Mouse (Mus musculus) spleen, adult 2 months (tissue): ENCODE results near the gene Frs3. TPM values are rescaled to one million over a fixed set of nuclear protein-coding genes. Genes with fewer than 3 reads are reported as not detected.

ENCODE experiments used
- DNase-seq, 2 experiments: peaks; one replicate each; pipeline versions ENCODE4 v3.0.0 to v3.0.0-alpha.2; 2012 to 2021; ENCODE audit warnings: low spot score in 2 of 2, low read depth in 1 of 2
- H3K27ac ChIP-seq: fragments of 200-500 bp; 2 replicates; pipeline ENCODE4 v1.5.1; 2012; ENCODE audit warnings: low read length, inconsistent platforms; ENCODE audit not compliant: insufficient read depth
- H3K27me3 ChIP-seq: fragments of 200-500 bp; 2 replicates; pipeline ENCODE4 v1.6.1; 2012; ENCODE audit warnings: mild to moderate bottlenecking, moderate library complexity, low read length, inconsistent platforms; ENCODE audit not compliant: control insufficient read depth, insufficient read depth
- H3K36me3 ChIP-seq: fragments of 200-500 bp; 2 replicates; pipeline ENCODE4 v1.6.1; 2012; ENCODE audit warnings: mild to moderate bottlenecking, low read length, inconsistent platforms; ENCODE audit not compliant: control insufficient read depth, insufficient read depth
- H3K4me1 ChIP-seq: fragments of 200-500 bp; 2 replicates; pipeline ENCODE4 v1.6.1; 2011; ENCODE audit warnings: inconsistent platforms; ENCODE audit not compliant: control insufficient read depth, insufficient read depth, insufficient read length
- H3K4me3 ChIP-seq: fragments of 200-500 bp; 2 replicates; pipeline ENCODE4 v1.5.1; 2011; ENCODE audit warnings: mild to moderate bottlenecking, inconsistent platforms; ENCODE audit not compliant: insufficient read depth, insufficient read length; ENCODE audit errors: extremely low read depth
- CTCF ChIP-seq: fragments of 200-500 bp; IDR thresholded peaks from 2 replicates; pipeline ENCODE4 v1.5.1; 2011; ENCODE audit warnings: mild to moderate bottlenecking, inconsistent platforms; ENCODE audit not compliant: insufficient read depth, insufficient read length, insufficient replicate concordance; ENCODE audit errors: extremely low read depth
- POLR2A ChIP-seq: fragments of 200-500 bp; IDR thresholded peaks from 2 replicates; pipeline ENCODE4 v1.6.1; 2011; ENCODE audit warnings: low read depth, low read length, inconsistent platforms
- WGBS: fragments of 180-500 bp; shearing (Covaris S2); methylation state at CpG from one replicate; pipeline ENCODE4 v1.1.7; 2018; 5-methylcytosine and 5-hydroxymethylcytosine counted together
- polyA plus RNA-seq: library from polyadenylated mRNA; depleted of rRNA; stranded (reverse); fragments of >200 nt; gene quantifications from 2 replicates; pipeline ENCODE4 v1.2.3, GENCODE M21; 2012

The Frs3 gene
- polyA plus RNA-seq, 1 experiment: 4.7 TPM

DNA sequence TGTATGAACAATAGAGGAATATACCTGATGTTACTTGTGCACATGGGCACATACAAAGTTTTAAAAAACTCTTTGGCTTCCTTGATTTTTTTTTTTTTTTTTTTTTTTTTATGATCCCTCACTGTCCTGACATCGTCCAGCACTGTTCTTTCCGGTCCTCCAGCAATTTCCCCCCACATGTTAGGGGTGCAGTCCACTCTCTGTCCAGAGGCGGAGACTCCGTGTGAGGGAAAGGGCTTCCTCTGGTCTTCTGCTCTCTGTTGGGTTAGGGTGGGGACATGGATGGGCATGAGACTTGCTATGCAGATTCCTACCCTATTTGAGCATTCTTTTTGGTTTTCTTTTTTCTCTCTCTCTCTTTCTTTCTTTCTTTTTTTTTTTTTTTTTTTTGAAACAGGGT is 30.9 kb upstream of the Frs3 start:
- WGBS: 97% methylated on average over 4 of the region's 4 CpGs
- Histone ChIP-seq H3K4me1 (no peaks in the 10 kb centered on the region), H3K36me3 (no peaks in the 10 kb centered on the region), H3K27ac (no peak overlapping the region), H3K27me3 (no peaks in the 10 kb centered on the region), H3K4me3 (no peak overlapping the region)
- no peak for DNase-seq
- TF ChIP-seq POLR2A (no peak), CTCF (no peak)

GRCm38 (mm10) chr17:47658741-47659243 is 30.0 kb upstream of the Frs3 start:
- no peaks in the 10 kb centered on the region for H3K36me3 ChIP-seq
- H3K27me3 ChIP-seq: no peaks in the 10 kb centered on the region
- H3K4me3 ChIP-seq: no peak overlapping the region
- 44% methylated on average over 3 of the region's 3 CpGs for WGBS
- TF ChIP-seq POLR2A (no peak), CTCF (no peak)
- DNase-seq: no peak
- H3K27ac ChIP-seq: no peak overlapping the region
- H3K4me1 ChIP-seq: no peaks in the 10 kb centered on the region

GRCm38 (mm10) chr17:47663009-47663713 is 25.7 kb upstream of the Frs3 start:
- TF ChIP-seq POLR2A (no peak), CTCF (no peak)
- Histone ChIP-seq H3K27me3 (no peaks in the 10 kb centered on the region), H3K27ac (no peak overlapping the region), H3K36me3 (no peaks in the 10 kb centered on the region), H3K4me1 (no peaks in the 10 kb centered on the region), H3K4me3 (no peak overlapping the region)
- DNase-seq: no peak
- WGBS: 90% methylated on average over 9 of the region's 9 CpGs

DNA sequence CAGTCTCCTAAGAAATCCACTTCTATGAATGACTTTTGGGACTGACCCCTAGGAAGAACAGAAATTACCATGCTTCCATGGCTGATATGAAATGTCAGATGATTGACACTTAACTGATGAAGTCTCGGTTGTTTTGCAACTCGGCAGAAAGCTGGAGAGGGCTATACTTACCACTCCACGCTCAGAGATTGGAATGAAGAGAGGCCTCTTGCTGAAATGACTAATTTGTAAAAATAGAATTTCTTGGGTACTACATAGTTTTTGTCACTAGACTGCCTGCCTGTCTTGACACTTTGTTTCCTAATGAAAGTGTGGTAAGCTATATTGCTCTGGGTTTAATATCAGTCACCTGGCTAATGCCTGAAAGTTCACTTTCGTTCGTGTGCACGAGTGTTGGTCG is 24.4 kb upstream of the Frs3 start:
- Histone ChIP-seq H3K36me3 (no peaks in the 10 kb centered on the region), H3K27ac (no peak overlapping the region), H3K27me3 (no peaks in the 10 kb centered on the region), H3K4me3 (no peak overlapping the region), H3K4me1 (no peaks in the 10 kb centered on the region)
- no peak for TF ChIP-seq POLR2A
- TF ChIP-seq CTCF: no peak
- DNase-seq: no peak
- 89% methylated on average over 7 of the region's 7 CpGs for WGBS

DNA sequence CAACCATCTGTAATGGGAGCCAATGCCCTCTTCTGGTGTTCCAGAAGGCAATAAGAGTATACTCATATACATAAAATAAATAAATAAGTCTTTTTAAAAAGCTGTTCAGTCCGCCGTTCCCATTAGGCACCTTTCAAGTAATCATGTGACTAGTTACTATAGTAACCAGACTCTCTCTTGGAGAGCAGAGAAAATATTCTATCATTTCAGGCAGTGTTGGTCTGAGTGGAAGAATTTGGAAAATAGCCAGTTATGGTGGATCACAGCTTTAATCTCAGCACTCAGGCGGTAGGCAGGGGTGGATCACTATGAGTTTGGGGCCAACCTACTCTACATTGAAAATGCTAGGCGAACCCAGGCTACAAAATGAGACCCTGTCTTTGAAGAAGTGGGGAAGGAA is 19.7 kb upstream of the Frs3 start:
- DNase-seq: no peak
- H3K27ac ChIP-seq: no peak overlapping the region
- H3K4me3 ChIP-seq: no peak overlapping the region
- peaks cover 3% of the 10 kb centered on the region; the same call in 1 of the 2 replicates for H3K4me1 ChIP-seq
- H3K36me3 ChIP-seq: no peaks in the 10 kb centered on the region
- WGBS: 90% methylated on average over 4 of the region's 4 CpGs
- no peak for TF ChIP-seq POLR2A
- no peak for TF ChIP-seq CTCF
- H3K27me3 ChIP-seq: no peaks in the 10 kb centered on the region; the same call in 1 of the 2 replicates

DNA sequence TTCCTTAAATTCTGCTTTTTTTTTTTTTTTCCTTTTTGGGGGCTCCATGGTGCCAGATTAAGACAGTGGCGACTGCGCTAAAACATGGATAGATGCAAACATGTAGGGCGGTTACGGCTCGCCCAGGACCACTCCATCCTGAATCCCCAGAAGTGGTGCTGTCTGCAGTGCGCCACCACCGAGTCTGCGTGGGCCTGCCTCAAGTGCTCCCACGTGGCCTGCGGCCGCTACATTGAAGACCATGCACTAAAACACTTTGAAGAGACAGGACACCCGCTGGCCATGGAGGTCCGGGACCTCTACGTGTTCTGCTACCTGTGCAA is 16.9 kb upstream of the Frs3 start:
- H3K27ac ChIP-seq: no peak overlapping the region
- WGBS: 67% methylated on average over 14 of the region's 14 CpGs
- H3K36me3 ChIP-seq: no peaks in the 10 kb centered on the region; the same call in 1 of the 2 replicates
- TF ChIP-seq POLR2A (no peak), CTCF (no peak)
- H3K4me3 ChIP-seq: no peak overlapping the region
- no peak for DNase-seq
- H3K27me3 ChIP-seq: no peaks in the 10 kb centered on the region; the same call in 1 of the 2 replicates
- peaks cover 3% of the 10 kb centered on the region; the same call in 1 of the 2 replicates for H3K4me1 ChIP-seq
